Mouse (Mus musculus): ENCODE data around the gene Unc13a. TPM values are rescaled to one million over a fixed set of nuclear protein-coding genes. Genes with fewer than 3 reads are reported as not detected.

Unc13a gene
- total RNA-seq, 2 experiments from 2014 or later = 278 to 328 TPM

DNA sequence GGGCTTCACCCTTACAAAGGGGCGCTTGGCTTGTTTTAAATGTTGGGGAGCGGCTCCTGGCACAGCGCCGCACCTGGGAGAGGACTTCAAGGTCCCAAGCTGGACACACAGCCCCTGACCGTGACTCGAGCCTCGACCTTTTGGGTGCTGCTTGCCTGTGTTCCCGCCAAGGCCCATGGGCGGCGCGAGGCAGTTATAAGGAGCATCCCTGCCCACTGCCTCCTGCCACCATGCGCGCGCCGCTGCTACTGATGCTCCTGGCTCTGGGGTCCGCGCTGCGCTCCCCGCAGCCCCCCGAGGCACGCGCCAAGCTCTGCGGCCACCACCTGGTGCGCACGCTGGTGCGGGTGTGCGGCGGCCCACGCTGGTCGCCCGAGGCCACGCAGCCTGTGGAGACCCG, 17.5 kb upstream of the Unc13a start, which contains the start of gene Insl3:
TSS of gene Insl3 (plus strand) at position 187 of the 400 bp plus-strand sequence.
- no peak for DNase-seq (ENCODE audit: low spot score in 2 of 2)
- intact Hi-C loops (cut with DNase I) = no loop called here

DNA sequence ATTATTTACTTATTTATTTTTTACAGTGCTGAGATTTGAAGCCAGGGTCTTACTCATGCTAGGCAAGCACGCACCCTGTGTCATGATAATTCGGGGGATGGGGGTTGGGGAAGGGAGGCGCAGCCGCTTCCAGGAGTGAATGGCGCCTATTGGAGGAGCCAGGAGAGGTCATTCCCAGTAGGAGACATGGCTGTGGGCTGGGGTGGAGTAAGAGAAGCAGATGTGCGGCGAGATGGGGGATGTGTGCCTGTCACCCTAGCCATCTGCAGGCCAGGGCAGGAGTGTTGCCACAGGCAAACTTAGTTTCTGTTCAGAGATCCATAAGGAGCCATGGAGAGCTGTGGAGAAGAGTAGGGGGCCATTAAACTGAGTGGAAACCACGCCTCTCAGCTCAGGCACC, 16.1 kb upstream of the Unc13a start:
- DNase-seq (ENCODE audit: low spot score in 2 of 2) = no peak
- intact Hi-C loops (cut with DNase I) = no loop called here

DNA sequence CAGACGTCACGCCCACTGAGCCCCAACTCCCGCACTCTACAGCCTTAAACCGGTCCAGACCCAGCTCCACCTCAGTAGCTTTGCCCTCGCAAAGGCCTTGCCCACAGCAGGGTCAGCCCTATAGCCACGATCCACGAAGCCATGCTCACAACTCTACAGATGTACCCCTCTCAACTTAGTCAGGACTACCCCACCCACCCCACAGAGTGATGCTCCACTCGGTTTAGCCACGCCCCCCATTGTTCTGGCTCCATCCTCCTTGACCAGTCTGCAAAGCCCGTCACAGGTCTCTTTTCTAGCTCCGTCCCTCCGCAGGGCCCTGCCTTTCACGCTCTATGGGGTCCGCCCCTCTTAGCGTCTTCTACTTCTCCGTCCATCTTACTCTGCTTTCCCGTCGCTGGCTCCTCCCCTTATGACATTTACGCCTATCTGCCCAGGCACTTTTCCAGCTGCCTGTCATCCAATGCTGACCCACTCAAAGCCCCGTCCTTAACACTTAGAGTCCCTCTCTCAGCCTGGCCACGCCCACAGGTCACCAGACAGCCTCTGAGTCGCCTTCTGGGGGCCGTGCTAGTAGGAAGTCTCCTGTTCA, 14.7 kb upstream of the Unc13a start:
- DNase-seq (ENCODE audit: low spot score in 2 of 2) = no peak
- intact Hi-C loops (cut with DNase I) = no loop called here

DNA sequence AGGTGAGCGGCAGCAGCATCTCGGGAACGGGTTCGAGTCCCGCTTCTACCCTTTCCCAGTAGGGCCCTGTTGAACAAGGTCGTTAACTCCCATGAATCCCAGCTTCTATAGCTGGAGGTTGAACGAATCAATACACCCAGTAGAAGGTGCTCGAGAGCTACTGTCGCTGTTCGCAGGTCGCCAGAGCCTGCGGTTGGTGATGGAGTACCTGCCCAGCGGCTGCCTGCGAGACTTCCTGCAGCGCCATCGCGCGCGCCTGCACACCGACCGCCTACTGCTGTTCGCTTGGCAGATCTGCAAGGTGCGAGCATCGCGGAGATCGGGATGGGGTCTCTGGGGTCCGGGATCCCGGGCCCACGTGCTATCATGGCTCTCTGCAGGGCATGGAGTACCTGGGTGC, 14.0 kb upstream of the Unc13a start:
- intact Hi-C loops (cut with DNase I) = no loop called here
- no peak for DNase-seq (ENCODE audit: low spot score in 2 of 2)

DNA sequence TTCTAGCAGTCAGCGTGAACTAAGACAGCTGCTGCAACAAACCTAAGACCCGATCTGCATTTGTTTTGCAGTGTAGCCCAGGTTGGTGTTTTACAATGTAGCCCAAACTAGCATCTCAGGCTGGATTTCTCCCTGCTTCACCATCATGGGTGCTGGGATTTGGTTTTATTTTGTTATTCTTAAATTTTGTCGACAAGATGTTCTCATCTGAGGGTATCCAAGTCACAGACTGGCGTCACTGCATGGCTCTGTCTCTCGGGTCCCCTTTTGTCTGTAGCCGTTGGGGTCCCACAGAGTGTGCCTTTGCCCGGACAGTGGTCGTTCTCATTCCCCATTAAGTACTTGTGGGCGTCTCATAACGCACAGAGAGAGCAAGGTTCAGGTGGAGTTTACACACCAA, 13.1 kb upstream of the Unc13a start:
- DNase-seq (ENCODE audit: low spot score in 2 of 2) = no peak
- intact Hi-C loops (cut with DNase I) = no loop called here

DNA sequence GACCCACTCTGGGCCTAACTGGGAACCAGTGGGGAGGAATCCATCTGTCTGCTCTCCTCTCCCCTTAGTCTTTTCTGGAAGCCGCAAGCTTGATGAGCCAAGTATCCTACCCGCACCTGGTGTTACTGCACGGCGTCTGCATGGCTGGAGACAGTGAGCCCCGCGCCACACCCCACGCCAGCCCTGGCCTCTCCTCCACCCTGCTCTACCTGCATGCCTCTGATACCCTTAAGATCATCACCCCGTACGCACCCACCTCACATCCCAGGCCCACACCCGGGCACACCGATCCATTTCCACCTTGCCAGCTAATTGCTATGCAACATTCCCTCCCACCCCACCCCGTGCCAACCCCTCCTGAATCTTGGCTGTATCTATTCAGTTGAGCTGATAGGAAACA, 11.3 kb upstream of the Unc13a start:
- no peak for DNase-seq (ENCODE audit: low spot score in 2 of 2)
- intact Hi-C loops (cut with DNase I) = no loop called here

DNA sequence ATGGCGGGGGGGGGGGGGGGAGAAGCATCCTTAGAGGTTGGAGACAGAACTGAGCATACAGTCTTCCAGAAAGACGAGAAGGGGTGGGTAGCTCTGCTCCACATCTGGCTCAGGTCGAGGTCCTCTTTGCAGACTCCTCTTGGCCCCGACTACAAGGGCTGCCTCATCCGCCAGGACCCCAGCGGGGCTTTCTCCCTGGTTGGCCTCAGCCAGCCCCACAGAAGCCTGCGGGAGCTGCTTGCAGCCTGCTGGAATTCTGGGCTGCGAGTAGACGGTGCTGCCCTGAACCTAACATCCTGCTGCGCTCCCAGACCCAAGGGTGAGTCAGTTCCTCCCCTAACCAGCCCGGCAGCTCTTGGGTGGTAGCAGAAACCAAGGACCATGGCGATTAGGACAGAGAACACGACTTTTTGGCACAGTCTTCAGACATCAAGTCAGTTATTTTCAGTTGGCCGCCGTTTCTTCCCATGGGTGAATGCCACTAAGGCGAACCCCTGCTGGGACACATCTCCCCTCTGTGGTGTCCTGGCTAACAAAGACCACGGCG, 9.9 kb upstream of the Unc13a start:
- intact Hi-C loops (cut with DNase I) = no loop called here
- no peak for DNase-seq (ENCODE audit: low spot score in 2 of 2)

DNA sequence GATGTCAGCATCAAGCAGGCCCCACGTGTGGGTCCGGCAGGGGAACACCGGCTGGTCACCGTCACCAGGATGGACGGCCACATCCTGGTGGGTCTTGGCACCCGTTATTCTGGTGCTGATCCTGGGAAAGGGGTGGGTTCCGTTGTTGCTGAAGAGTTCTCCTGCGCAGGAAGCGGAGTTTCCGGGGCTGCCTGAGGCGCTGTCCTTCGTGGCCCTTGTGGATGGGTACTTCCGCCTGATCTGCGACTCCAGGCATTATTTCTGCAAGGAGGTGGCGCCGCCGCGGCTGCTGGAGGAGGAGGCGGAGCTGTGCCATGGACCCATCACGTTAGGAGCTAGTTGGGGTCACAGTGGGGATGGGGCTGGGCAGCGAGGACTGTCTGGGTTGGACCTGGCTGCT, 8.9 kb upstream of the Unc13a start:
- no peak for DNase-seq (ENCODE audit: low spot score in 2 of 2)
- intact Hi-C loops (cut with DNase I) = no loop called here

DNA sequence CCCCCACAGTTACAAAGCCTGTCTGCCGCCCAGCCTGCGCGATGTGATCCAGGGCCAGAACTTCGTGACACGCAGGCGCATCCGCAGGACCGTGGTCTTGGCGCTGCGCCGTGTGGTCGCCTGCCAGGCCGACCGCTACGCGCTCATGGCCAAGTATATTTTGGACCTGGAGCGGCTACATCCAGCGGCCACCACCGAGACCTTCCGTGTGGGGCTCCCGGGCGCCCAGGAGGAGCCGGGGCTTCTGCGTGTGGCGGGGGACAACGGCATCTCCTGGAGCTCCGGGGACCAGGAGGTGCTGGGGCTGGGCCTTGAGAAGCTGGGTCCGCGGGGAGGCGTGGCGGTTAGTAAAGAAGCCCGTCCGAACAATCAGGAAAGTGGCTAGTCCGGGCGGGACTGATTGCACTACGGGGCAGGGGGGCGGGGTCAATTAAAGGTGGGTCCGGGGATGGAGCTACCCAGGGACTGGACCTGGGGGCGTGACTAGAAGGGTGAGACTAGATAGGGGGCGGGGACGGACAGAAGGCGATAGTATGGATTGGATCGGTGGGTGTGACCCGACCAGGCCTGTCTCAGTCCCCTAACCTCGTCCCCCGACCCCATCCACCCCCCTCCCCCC, 8.1 kb upstream of the Unc13a start:
- DNase-seq (ENCODE audit: low spot score in 2 of 2) = no peak
- intact Hi-C loops (cut with DNase I) = no loop called here

DNA sequence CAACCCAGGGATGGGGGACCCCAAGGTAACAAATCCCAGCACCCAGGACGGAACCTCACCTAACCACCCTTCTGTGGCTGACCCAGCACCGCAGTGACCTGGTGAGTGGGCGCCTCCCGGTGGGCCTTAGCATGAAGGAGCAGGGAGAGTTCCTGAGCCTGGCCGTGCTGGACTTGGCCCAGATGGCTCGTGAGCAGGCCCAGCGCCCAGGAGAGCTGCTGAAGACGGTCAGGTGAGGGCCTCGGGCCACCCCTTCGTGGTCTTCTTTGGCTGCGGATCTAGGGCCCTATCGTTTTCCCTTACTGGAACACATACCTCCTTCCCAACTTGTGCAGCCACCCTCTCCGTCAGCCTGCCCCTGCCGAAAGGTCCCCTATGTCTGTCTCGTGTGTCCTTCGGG, 7.6 kb upstream of the Unc13a start:
- no peak for DNase-seq (ENCODE audit: low spot score in 2 of 2)
- intact Hi-C loops (cut with DNase I) = no loop called here

DNA sequence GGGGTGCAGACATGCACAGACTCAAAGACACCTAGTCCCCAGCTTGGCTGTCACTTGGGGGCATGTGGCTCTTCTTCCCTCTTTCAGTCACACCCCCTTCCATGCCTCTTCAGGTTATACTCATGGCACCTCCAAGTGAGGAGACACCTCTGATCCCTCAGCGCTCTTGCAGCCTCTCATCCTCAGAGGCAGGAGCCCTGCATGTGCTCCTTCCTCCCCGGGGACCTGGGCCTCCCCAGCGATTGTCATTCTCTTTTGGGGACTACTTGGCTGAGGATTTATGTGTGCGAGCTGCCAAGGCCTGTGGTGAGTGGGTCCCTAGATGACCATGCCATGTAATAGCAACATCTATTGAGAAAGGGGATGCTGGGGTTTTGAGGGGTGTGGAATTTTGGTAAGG, 6.7 kb upstream of the Unc13a start:
- no peak for DNase-seq (ENCODE audit: low spot score in 2 of 2)
- intact Hi-C loops (cut with DNase I) = no loop called here

DNA sequence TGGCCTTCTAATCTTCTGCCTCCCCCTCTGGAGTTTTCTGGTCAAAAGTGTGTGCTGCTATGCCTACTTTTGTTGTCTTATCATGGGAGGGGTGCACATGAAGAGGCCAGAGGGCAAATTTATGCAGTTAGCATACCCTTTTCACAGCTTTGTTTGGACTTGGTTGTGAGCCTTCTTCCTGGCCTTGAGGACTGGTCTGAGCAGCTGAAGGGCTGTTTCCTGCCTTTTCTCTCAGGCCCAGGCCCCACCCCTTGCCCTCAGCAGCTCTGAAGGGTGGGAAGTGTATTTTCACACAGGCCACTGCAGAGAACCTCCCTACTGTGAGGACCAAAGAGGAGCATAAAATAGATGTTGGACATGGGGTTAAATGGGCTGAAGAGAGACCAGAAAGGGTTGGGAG, 6.0 kb upstream of the Unc13a start:
- DNase-seq (ENCODE audit: low spot score in 2 of 2) = no peak
- intact Hi-C loops (cut with DNase I) = no loop called here

DNA sequence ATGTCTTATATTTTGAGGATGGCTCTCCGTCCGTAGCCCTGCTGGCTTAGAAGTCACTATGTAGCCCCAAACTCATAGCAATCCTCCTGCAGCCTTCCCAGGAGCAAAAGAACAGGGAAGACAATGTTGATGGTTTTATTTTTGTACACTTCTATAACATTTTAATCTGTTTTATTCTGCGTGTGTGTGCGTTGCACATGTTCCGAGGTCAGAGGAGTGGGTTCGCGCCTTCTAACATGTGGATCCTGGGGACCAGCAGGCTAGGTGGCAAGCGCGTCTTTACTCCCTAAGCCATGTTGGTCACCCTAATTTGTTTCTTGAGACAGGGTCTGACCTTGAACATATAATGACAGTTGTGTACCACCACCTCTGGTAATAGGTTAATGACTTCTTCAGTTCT, 5.2 kb upstream of the Unc13a start:
- DNase-seq (ENCODE audit: low spot score in 2 of 2) = no peak
- intact Hi-C loops (cut with DNase I) = no loop called here

DNA sequence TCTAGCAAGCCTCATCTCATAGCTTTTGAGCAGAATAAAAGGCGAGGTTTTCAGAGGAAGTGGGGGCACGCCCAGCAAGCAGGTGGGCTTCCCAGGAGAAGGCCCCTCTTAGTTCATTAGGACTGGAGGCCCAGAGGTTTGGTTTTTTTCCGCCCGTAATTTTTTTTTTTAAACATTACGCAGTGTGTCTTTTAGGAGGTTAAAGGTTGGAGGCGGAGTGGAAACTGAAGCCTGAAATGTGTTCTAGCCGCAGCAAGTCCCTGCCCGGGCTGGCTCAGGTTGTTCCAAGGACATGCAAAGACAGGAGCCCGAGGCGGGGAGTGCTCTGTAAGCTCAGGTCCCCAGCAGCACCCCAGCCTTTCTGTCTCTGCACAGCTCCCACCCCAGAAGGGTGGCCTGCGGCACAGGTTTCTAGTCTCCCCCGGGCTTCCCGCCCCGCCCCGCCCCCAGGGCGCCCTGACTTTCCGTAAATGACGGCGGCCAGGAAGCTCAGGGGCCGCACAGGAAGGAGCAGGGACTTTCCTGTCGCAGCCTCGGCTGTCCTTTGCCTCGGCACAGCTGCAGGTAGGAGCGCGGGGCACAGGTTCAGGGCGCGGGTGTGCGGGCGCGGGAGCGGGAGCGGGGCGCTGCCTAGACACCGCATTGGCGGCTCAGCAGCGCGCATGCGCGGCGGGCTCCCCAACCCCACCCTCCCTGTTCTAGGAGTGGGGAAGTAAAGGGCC, 4.6 kb upstream of the Unc13a start, which contains the start of gene Jak3:
TSS of gene Jak3 (plus strand) at position 277 of the 722 bp plus-strand sequence.
- intact Hi-C loops (cut with DNase I) = no loop called here
- peak; percentile 51 to 65 for DNase-seq (ENCODE audit: low spot score in 2 of 2)

DNA sequence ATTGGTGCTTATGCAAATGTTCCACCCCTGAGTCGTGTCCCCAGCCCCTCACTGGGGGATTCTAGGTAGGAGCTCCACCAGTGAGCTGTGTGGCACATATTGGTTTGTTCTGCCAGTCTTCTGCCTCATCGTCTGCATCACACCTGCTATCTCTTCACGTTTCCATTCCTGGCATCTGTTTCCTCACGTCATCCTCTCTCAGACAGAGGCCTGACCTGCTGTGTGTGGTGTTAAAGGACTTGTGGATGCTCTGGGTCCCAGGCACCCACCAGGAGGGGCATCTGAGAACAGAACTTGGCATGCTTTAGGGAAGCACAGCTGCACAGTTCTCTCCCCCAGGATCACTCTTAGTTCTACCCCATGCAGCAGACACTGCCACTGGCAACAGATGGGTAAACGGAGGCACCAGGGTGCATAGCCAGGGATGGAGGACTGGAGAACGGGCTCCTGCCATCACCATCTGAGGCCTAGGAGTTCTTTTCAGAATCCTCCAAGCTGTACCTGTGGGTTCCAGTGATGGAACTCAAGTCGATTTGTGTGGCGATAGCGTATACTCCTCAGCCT, 4.0 kb upstream of the Unc13a start:
- intact Hi-C loops (cut with DNase I) = no loop called here
- DNase-seq (ENCODE audit: low spot score in 2 of 2) = no peak

DNA sequence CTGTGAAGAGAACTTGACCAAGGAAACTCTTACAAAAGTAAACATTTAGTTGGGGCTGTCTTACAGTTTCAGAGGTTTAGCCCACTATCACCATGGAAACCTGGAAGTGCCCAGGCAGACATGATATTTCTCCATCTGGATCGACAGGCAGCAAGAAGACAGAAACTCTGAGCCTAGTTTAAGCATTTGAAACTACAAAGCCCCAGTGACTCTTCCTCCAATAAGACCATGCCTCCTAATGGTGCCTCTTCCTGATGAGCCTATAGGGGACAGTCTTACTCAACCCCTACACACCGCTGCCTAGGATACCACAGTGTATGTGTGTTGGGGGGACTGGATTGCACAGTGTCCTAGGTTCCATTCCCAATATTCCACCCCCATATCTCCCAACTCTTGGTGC, 2.5 kb upstream of the Unc13a start:
- no peak for DNase-seq (ENCODE audit: low spot score in 2 of 2)
- intact Hi-C loops (cut with DNase I) = loop anchor here (5.0 kb wide), 1 partner anchor 48 kb away; no protein-coding TSS in a partner anchor

DNA sequence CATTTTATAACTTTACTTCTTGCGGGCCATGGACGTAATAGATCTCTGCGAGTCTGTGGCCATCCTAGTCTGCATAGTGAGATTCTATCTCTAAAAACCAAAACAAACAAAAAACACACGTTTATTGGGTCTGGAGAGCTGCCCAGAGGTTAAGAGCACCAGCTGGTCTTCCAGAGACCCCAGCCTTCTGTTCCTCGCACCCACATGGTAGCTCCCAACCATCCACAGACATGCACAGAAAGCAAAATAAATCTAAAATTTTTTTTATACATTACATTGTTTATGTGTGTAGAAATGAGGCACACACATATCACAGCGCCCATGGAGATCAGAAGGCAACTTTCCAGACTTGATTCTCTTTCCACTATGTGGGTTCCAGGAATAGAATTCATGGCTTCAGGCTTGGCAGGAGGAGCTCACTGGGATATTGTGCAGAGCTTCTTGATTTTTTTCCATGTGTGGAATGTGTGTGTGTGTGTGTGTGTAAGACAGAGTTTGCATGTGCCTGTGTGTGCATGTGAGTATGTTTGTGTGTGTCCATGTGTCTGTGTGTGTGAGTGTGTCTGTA, 695 bp upstream of the Unc13a start:
- DNase-seq (ENCODE audit: low spot score in 2 of 2) = no peak
- intact Hi-C loops (cut with DNase I) = loop anchor here (5.0 kb wide), 1 partner anchor 50 kb away; no protein-coding TSS in a partner anchor

DNA sequence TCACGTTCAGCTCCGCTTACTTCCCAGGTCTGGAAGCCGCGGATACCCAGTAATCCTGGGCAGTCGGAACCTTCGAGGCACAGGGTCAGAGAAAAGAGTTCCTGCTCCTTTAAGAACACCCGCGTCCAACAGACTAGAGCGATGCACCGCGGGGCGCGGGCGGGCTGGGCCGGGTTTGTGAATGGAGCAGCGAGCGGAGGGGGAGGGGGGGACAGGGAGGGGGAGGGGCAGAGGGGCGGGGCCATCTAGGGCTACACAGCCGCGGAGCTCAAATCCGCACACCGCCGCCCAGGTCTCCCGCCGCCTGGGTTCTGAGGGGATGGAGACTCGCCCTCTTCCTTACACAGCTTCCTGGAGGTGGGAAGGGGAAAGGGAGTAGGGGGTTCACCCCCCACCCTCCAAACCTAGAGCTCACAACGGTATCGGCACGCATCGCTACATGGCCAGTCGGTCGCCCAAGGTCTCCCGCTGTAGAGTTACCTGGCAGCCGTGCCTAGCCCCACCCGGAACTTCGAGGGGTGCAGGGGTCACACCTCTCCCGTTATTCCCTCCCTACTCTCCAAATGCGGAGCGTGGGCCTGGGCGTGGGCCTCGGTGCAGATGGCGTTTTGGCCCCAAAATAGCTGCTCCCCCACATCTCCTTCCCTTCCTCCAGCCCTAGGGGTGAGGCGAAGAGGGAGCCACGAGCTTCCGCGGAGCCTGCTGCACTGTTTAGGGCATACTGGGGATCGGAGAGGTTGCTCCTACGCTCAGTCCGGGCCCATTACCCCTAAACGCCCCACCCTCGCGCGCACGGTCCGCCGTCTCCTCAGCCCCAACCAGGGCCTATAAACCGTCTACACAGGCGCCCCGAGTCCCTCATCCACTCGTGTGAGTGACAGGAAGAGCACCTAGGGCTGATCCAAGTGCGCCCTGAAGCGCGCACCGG, 672 bp downstream of the Unc13a start:
- DNase-seq (ENCODE audit: low spot score in 2 of 2) = peak; percentile 79 to 81
- intact Hi-C loops (cut with DNase I) = loop anchor here (5.0 kb wide), 1 partner anchor 51 kb away; no protein-coding TSS in a partner anchor

DNA sequence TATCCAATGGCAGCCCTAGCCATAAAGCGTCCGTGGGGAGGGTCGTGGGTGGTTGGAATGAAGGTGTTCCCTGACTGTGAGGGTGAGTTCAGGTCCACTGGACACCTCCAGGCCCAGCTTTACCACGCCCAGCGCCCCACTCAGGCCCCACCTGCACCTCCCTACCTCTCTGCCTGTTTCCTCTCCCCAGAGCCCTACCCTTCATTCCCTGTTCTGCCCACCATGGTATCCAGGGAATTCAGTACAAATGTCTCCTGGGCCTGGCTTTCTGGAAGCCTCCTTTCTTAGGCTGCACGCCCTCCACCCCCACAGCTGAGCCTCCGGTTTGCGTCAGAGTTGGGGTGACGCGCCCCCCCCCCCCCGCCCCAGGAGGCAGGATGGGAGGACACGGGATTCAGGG, 1.4 kb downstream of the Unc13a start:
- intact Hi-C loops (cut with DNase I) = loop anchor here (5.0 kb wide), 1 partner anchor 52 kb away; no protein-coding TSS in a partner anchor
- no peak for DNase-seq (ENCODE audit: low spot score in 2 of 2)

All from left cerebral cortex, postnatal 36 days (tissue).